Mouse (Mus musculus): ENCODE results near the gene Zfp472.
A peak's percentile ranks its signal among the peaks of the same experiment; 100 is the strongest.

The Zfp472 gene

GRCm38 (mm10) chr17:32965623-32966290, at the start of gene Zfp472:
Gene Zfp472 (plus strand): TSS chr17:32965814.
- DNase-seq = peak; percentile 92

- no peak for DNase-seq
Measured at GRCm38 (mm10) chr17:32916075-32916474, 49.5 kb upstream of the Zfp472 start.

- no peak for DNase-seq
Measured at GRCm38 (mm10) chr17:32917131-32917530, 48.5 kb upstream of the Zfp472 start, which contains the start of gene Cyp4f14. Gene Cyp4f14 (minus strand): TSS chr17:32917342.

GRCm38 (mm10) chr17:32919123-32919522, 46.5 kb upstream of the Zfp472 start:
- no peak for DNase-seq

GRCm38 (mm10) chr17:32923681-32924080, 41.9 kb upstream of the Zfp472 start:
- DNase-seq = no peak

- DNase-seq = peak; percentile 89
Measured at GRCm38 (mm10) chr17:32924658-32925312, 40.8 kb upstream of the Zfp472 start.

- DNase-seq = no peak
Measured at GRCm38 (mm10) chr17:32927803-32928202, 37.8 kb upstream of the Zfp472 start.

GRCm38 (mm10) chr17:32939831-32940230, 25.8 kb upstream of the Zfp472 start:
- no peak for DNase-seq

- no peak for DNase-seq
Measured at GRCm38 (mm10) chr17:32943661-32944060, 22.0 kb upstream of the Zfp472 start.

GRCm38 (mm10) chr17:32944402-32945035, 21.1 kb upstream of the Zfp472 start:
- DNase-seq = no peak

- DNase-seq = no peak
Measured at GRCm38 (mm10) chr17:32946716-32947115, 18.9 kb upstream of the Zfp472 start.

- DNase-seq = peak; percentile 76
Measured at GRCm38 (mm10) chr17:32947215-32947914, 18.2 kb upstream of the Zfp472 start, which contains the start of gene Cyp4f13. Gene Cyp4f13 (minus strand): TSS chr17:32947402.

- DNase-seq = no peak
Measured at GRCm38 (mm10) chr17:32950136-32950535, 15.5 kb upstream of the Zfp472 start.

GRCm38 (mm10) chr17:32951006-32951405, 14.6 kb upstream of the Zfp472 start:
- no peak for DNase-seq

GRCm38 (mm10) chr17:32951441-32951840, 14.2 kb upstream of the Zfp472 start:
- peak; percentile 76 for DNase-seq

- DNase-seq = no peak
Measured at GRCm38 (mm10) chr17:32965253-32965622, 376 bp upstream of the Zfp472 start.

- no peak for DNase-seq
Measured at GRCm38 (mm10) chr17:32981361-32981760, 15.7 kb downstream of the Zfp472 start.

GRCm38 (mm10) chr17:32986301-32986700, 20.7 kb downstream of the Zfp472 start:
- DNase-seq = no peak

- peak; percentile 29 for DNase-seq
Measured at GRCm38 (mm10) chr17:32991965-32992698, 26.5 kb downstream of the Zfp472 start.

- DNase-seq = peak; percentile 90
Measured at GRCm38 (mm10) chr17:32992699-32993474, 27.3 kb downstream of the Zfp472 start, which contains the start of gene Zfp952. Gene Zfp952 (plus strand): TSS chr17:32993129.

GRCm38 (mm10) chr17:32998492-32998891, 32.9 kb downstream of the Zfp472 start:
- DNase-seq = no peak

GRCm38 (mm10) chr17:33008337-33008736, 42.7 kb downstream of the Zfp472 start:
- DNase-seq = peak; percentile 5

Data from embryo, embryonic 11 days (tissue).